Mouse (Mus musculus): ENCODE measurements around the gene Hand1. TPM values are rescaled to one million over a fixed set of nuclear protein-coding genes. Genes with fewer than 3 reads are reported as not detected.

Gene Hand1
- total RNA-seq, 2 experiments from 2014 or later, result not detected

- peak; percentile 48 for DNase-seq (ENCODE audit: low spot score)
Observed at GRCm38 (mm10) chr11:57801766-57802510, 30.7 kb downstream of the Hand1 start.

GRCm38 (mm10) chr11:57800971-57801765, 31.4 kb downstream of the Hand1 start, which contains the start of gene Sap30l:
Gene Sap30l, plus strand, starts transcription at chr11:57801637.
- DNase-seq (ENCODE audit: low spot score), result peak; percentile 98

- DNase-seq (ENCODE audit: low spot score), result no peak
Observed at GRCm38 (mm10) chr11:57800266-57800951, 32.2 kb downstream of the Hand1 start.

GRCm38 (mm10) chr11:57799456-57799855, 33.2 kb downstream of the Hand1 start:
- DNase-seq (ENCODE audit: low spot score), result no peak

GRCm38 (mm10) chr11:57797828-57798227, 34.8 kb downstream of the Hand1 start:
- no peak for DNase-seq (ENCODE audit: low spot score)

GRCm38 (mm10) chr11:57795086-57795485, 37.5 kb downstream of the Hand1 start:
- DNase-seq (ENCODE audit: low spot score), result no peak

- DNase-seq (ENCODE audit: low spot score), result no peak
Observed at GRCm38 (mm10) chr11:57790866-57791535, 41.6 kb downstream of the Hand1 start.

GRCm38 (mm10) chr11:57787913-57788312, 44.7 kb downstream of the Hand1 start:
- DNase-seq (ENCODE audit: low spot score), result peak; percentile 57

- no peak for DNase-seq (ENCODE audit: low spot score)
Observed at GRCm38 (mm10) chr11:57786616-57787418, 45.8 kb downstream of the Hand1 start.

GRCm38 (mm10) chr11:57779824-57780223, 52.8 kb downstream of the Hand1 start:
- DNase-seq (ENCODE audit: low spot score), result no peak

Other genes with a start within 250 kb of the Hand1 start
- gene Galnt10, start 187.4 kb downstream of the Hand1 start, total RNA-seq (2021), result 1 to 10 TPM; 4.0 to 4.2 TPM
- gene Sap30l, start 31.2 kb downstream of the Hand1 start, total RNA-seq (2021), result 10 to 100 TPM; 49.7 to 54.2 TPM
- 10 to 100 TPM; 97.6 to 98.8 TPM for gene Larp1, start 176.2 kb upstream of the Hand1 start, total RNA-seq (2021)

Measured in gastrocnemius, adult 18-20 months (tissue).